Mouse (Mus musculus): ENCODE results near the gene Tsga10ip. TPM values are rescaled to one million over a fixed set of nuclear protein-coding genes. Genes with fewer than 3 reads are reported as not detected.
"Not testable (repeated sequence)": the region's sequence is repeated elsewhere in the genome, so short reads cannot be mapped to it uniquely, and the experiment has no call there.

Tsga10ip gene
- polyA plus RNA-seq, 1 experiment from 2014 or later = not detected

DNA sequence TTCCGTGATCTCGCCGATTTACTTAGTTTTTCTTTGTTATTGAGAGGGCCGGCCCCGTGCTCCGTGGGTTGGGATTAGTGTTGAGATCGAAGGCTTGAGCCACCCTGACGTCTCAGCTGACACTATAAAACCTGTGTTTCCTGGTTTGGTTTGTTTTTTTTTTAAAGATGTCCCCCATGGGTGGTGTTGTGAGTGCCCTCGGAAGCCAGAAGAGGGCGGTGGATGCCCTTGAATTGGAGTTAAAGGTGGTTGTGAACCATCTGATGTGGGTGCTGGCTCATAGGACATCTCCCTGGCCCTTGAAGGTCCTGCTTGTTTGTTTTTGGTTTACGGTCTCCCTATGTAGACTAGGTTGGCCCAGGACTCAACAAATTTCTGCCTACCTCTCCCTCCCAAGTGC is 34.9 kb downstream of the Tsga10ip start:
- H3K27ac ChIP-seq (replicated peaks; ENCODE audit: low read depth, low read length) = peak overlapping the region; percentile 91
- H3K9ac ChIP-seq (replicated peaks; ENCODE audit: low read length) = peak overlapping the region; percentile 79
- H3K4me1 ChIP-seq (ENCODE audit: control insufficient read depth, insufficient read depth, low read length) = peaks cover 15% of the 10 kb centered on the region
- H3K36me3 ChIP-seq (ENCODE audit: control insufficient read depth, insufficient read depth, low read length) = peaks cover 55% of the 10 kb centered on the region
- 14% methylated on average over 11 of the region's 11 CpGs for whole genome bisulfite sequencing
- no peaks in the 10 kb centered on the region for H3K9me3 ChIP-seq (ENCODE audit: control insufficient read depth, low read length)
- ATAC-seq (ENCODE audit: low FRiP score, low TSS enrichment) (no peak), DNase-seq (peak; percentile 8)
- peak overlapping the region; percentile 96 for H3K4me3 ChIP-seq (replicated peaks; ENCODE audit: low read depth, low read length)
- H3K27me3 ChIP-seq (ENCODE audit: control insufficient read depth, insufficient read depth, low read length) = no peaks in the 10 kb centered on the region
- peak overlapping the region; percentile 92 for H3K4me2 ChIP-seq (ENCODE audit: low read length)

GRCm38 (mm10) chr19:5367053-5367359 is 35.3 kb downstream of the Tsga10ip start, which contains the start of gene Banf1:
Banf1 (minus strand) TSS chr19:5367168.
- under 1% methylated on average over 33 of the region's 33 CpGs for WGBS
- H3K9me3 ChIP-seq (ENCODE audit: control insufficient read depth, low read length) = no peaks in the 10 kb centered on the region
- peak within 1 kb of the TSS; percentile 96 for H3K4me3 ChIP-seq (replicated peaks; ENCODE audit: low read depth, low read length)
- peak within 1 kb of the TSS; percentile 79 for H3K9ac ChIP-seq (replicated peaks; ENCODE audit: low read length)
- peaks cover 50% of the 10 kb centered on the region for H3K36me3 ChIP-seq (ENCODE audit: control insufficient read depth, insufficient read depth, low read length)
- peak within 1 kb of the TSS; percentile 91 for H3K27ac ChIP-seq (replicated peaks; ENCODE audit: low read depth, low read length)
- DNase-seq = no peak
- peaks cover 15% of the 10 kb centered on the region for H3K4me1 ChIP-seq (ENCODE audit: control insufficient read depth, insufficient read depth, low read length)
- H3K27me3 ChIP-seq (ENCODE audit: control insufficient read depth, insufficient read depth, low read length) = no peaks in the 10 kb centered on the region
- no peak for ATAC-seq (ENCODE audit: low FRiP score, low TSS enrichment)
- peak within 1 kb of the TSS; percentile 92 for H3K4me2 ChIP-seq (ENCODE audit: low read length)

DNA sequence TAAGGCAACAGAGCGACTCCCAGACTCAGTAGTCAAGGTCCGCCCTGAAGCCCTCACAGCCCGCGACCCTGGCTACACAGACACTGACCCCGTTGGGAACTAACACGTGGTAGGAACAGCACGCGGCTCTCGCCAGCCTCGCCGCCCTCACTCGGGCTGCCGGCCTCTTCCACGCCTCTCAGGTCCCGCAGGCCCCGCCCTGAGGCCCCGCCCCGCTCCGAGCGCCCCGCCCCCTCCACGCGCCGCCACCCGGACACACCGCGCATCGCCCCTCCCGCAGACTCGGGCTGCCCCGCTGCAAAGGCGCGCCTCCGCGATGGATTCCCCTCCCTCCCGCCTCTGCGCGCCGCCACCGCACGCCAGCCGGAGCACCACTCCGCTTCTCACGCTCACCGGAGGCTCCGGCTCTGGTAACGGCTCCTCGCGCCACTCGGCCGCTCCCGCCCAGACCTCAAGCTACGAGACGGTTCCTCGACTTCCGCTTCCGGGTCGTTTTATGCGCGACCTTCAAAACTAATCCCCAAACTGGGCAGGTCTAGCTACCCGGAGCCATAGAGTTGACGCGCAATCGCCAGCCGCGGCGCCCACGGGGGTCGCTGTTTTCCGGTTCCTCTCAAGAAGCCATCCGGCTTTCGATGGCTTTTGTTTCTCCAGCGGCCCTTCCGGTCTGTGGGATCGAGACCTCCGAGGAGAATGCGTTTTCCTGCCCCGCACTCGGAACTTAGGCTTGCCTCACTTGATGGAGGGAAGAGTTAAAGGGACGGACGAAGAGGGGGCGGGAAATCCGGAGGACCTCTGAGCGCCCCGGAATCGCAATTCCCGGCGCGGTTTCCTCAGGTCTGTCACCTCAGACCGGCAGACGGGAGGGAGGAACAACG is 35.9 kb downstream of the Tsga10ip start, which contains the start of gene Eif1ad:
TSS of gene Eif1ad (plus strand) at position 567 of the 878 bp plus-strand sequence.
- DNase-seq (peak; percentile 99), ATAC-seq (ENCODE audit: low FRiP score, low TSS enrichment) (peak; percentile 93)
- Histone ChIP-seq H3K9me3 (ENCODE audit: control insufficient read depth, low read length) (no peaks in the 10 kb centered on the region), H3K36me3 (ENCODE audit: control insufficient read depth, insufficient read depth, low read length) (peaks cover 44% of the 10 kb centered on the region), H3K9ac (replicated peaks; ENCODE audit: low read length) (peak within 1 kb of the TSS; percentile 79), H3K27me3 (ENCODE audit: control insufficient read depth, insufficient read depth, low read length) (no peaks in the 10 kb centered on the region), H3K4me1 (ENCODE audit: control insufficient read depth, insufficient read depth, low read length) (peaks cover 15% of the 10 kb centered on the region), H3K4me2 (ENCODE audit: low read length) (peak within 1 kb of the TSS; percentile 92), H3K4me3 (replicated peaks; ENCODE audit: low read depth, low read length) (peak within 1 kb of the TSS; percentile 96), H3K27ac (replicated peaks; ENCODE audit: low read depth, low read length) (peak within 1 kb of the TSS; percentile 91)
- WGBS = under 1% methylated on average over 87 of the region's 92 CpGs

DNA sequence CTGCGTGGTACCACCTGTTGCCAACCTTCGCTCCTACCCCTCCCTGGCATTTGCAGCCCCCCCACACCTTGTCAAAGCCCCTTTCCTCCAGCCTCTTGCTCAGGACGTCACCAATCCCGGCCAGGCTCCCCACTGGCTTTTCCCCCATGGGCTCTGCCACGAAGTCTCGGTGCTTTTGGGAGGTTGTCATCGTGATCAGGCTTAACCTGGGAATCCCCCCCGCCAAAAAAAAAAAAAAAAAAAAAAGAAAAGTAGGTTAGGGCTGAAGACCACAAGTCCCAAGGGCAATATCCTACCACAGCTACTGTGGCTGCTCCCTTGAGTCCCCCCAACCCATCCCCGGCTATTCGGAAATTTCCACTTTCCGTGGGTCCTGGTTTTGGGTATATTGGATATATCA is 36.6 kb downstream of the Tsga10ip start:
- 20% methylated on average over 11 of the region's 11 CpGs for WGBS
- DNase-seq = no peak
- ATAC-seq (ENCODE audit: low FRiP score, low TSS enrichment) = no peak

GRCm38 (mm10) chr19:5364124-5364523 is 38.2 kb downstream of the Tsga10ip start:
- 92% methylated on average over 2 of the region's 2 CpGs for WGBS
- Histone ChIP-seq H3K4me3 (replicated peaks; ENCODE audit: low read depth, low read length) (no peak overlapping the region), H3K27me3 (ENCODE audit: control insufficient read depth, insufficient read depth, low read length) (no peaks in the 10 kb centered on the region), H3K27ac (replicated peaks; ENCODE audit: low read depth, low read length) (no peak overlapping the region), H3K36me3 (ENCODE audit: control insufficient read depth, insufficient read depth, low read length) (peaks cover 25% of the 10 kb centered on the region), H3K4me1 (ENCODE audit: control insufficient read depth, insufficient read depth, low read length) (peaks cover 15% of the 10 kb centered on the region), H3K9ac (replicated peaks; ENCODE audit: low read length) (no peak overlapping the region), H3K9me3 (ENCODE audit: control insufficient read depth, low read length) (no peaks in the 10 kb centered on the region), H3K4me2 (ENCODE audit: low read length) (no peak overlapping the region)
- DNase-seq (no peak), ATAC-seq (ENCODE audit: low FRiP score, low TSS enrichment) (no peak)

More for the DNA sequence above, 36.6 kb downstream of the Tsga10ip start:
- peak overlapping the region; percentile 96 for H3K4me3 ChIP-seq (replicated peaks; ENCODE audit: low read depth, low read length)
- H3K9ac ChIP-seq (replicated peaks; ENCODE audit: low read length) = peak overlapping the region; percentile 79
- peak overlapping the region; percentile 92 for H3K4me2 ChIP-seq (ENCODE audit: low read length)
- H3K9me3 ChIP-seq (ENCODE audit: control insufficient read depth, low read length) = no peaks in the 10 kb centered on the region
- peaks cover 15% of the 10 kb centered on the region for H3K4me1 ChIP-seq (ENCODE audit: control insufficient read depth, insufficient read depth, low read length)
- H3K36me3 ChIP-seq (ENCODE audit: control insufficient read depth, insufficient read depth, low read length) = peaks cover 40% of the 10 kb centered on the region
- H3K27ac ChIP-seq (replicated peaks; ENCODE audit: low read depth, low read length) = peak overlapping the region; percentile 91
- no peaks in the 10 kb centered on the region for H3K27me3 ChIP-seq (ENCODE audit: control insufficient read depth, insufficient read depth, low read length)

DNA sequence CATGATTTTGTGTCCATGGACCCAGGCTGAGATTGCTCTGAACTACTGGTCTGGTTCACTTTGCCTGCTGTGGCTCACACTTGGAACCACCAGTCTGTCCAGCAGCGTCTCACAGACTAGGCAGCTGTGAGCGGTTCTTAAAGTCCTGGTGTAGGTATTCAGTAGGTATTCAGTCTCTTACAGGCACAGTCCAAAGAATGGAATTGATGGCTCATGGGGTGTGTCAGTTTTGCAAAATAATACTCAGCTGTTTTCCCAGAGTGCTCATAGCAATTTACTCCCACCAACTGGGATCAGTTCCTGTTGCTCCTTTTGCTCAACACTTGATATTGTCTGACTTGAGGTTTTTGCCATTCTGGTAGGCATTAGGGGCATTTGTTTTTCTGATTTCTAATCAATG is 40.1 kb downstream of the Tsga10ip start:
- Histone ChIP-seq H3K4me1 (ENCODE audit: control insufficient read depth, insufficient read depth, low read length) (peaks cover 5% of the 10 kb centered on the region; the same call in 1 of the 2 replicates), H3K4me3 (replicated peaks; ENCODE audit: low read depth, low read length) (no peak overlapping the region), H3K36me3 (ENCODE audit: control insufficient read depth, insufficient read depth, low read length) (peaks cover 15% of the 10 kb centered on the region), H3K27ac (replicated peaks; ENCODE audit: low read depth, low read length) (no peak overlapping the region), H3K4me2 (ENCODE audit: low read length) (no peak overlapping the region), H3K9me3 (ENCODE audit: control insufficient read depth, low read length) (no peaks in the 10 kb centered on the region), H3K9ac (replicated peaks; ENCODE audit: low read length) (no peak overlapping the region), H3K27me3 (ENCODE audit: control insufficient read depth, insufficient read depth, low read length) (no peaks in the 10 kb centered on the region)
- ATAC-seq (ENCODE audit: low FRiP score, low TSS enrichment) (no peak), DNase-seq (no peak)
- WGBS = 89% methylated on average over 2 of the region's 2 CpGs

GRCm38 (mm10) chr19:5356080-5356479 is 46.2 kb downstream of the Tsga10ip start:
- no peak overlapping the region for H3K27ac ChIP-seq (replicated peaks; ENCODE audit: low read depth, low read length)
- no peak for ATAC-seq (ENCODE audit: low FRiP score, low TSS enrichment)
- no peaks in the 10 kb centered on the region for H3K4me1 ChIP-seq (ENCODE audit: control insufficient read depth, insufficient read depth, low read length)
- no peak for DNase-seq
- no peak overlapping the region for H3K4me3 ChIP-seq (replicated peaks; ENCODE audit: low read depth, low read length)
- no peaks in the 10 kb centered on the region for H3K9me3 ChIP-seq (ENCODE audit: control insufficient read depth, low read length)
- H3K36me3 ChIP-seq (ENCODE audit: control insufficient read depth, insufficient read depth, low read length) = no peaks in the 10 kb centered on the region
- H3K9ac ChIP-seq (replicated peaks; ENCODE audit: low read length) = no peak overlapping the region
- WGBS = 40% methylated on average over 1 of the region's 1 CpGs
- H3K27me3 ChIP-seq (ENCODE audit: control insufficient read depth, insufficient read depth, low read length) = no peaks in the 10 kb centered on the region
- H3K4me2 ChIP-seq (ENCODE audit: low read length) = no peak overlapping the region

- no peak for DNase-seq
- Histone ChIP-seq H3K9me3 (ENCODE audit: control insufficient read depth, low read length) (no peaks in the 10 kb centered on the region), H3K27ac (replicated peaks; ENCODE audit: low read depth, low read length) (no peak overlapping the region), H3K4me3 (replicated peaks; ENCODE audit: low read depth, low read length) (no peak overlapping the region), H3K36me3 (ENCODE audit: control insufficient read depth, insufficient read depth, low read length) (no peaks in the 10 kb centered on the region), H3K27me3 (ENCODE audit: control insufficient read depth, insufficient read depth, low read length) (no peaks in the 10 kb centered on the region), H3K4me1 (ENCODE audit: control insufficient read depth, insufficient read depth, low read length) (peaks cover 5% of the 10 kb centered on the region; the same call in 1 of the 2 replicates), H3K9ac (replicated peaks; ENCODE audit: low read length) (no peak overlapping the region; the same call in 1 of the 2 replicates), H3K4me2 (ENCODE audit: low read length) (no peak overlapping the region)
- ATAC-seq (ENCODE audit: low FRiP score, low TSS enrichment) = no peak
- 80% methylated on average over 2 of the region's 2 CpGs for WGBS
Observed at GRCm38 (mm10) chr19:5353609-5354008, 48.7 kb downstream of the Tsga10ip start.

GRCm38 (mm10) chr19:5349502-5349873 is 52.8 kb downstream of the Tsga10ip start, which contains the start of gene Cst6:
Cst6 (minus strand) TSS chr19:5349574.
- H3K9me3 ChIP-seq (ENCODE audit: control insufficient read depth, low read length); H3K4me1 ChIP-seq (ENCODE audit: control insufficient read depth, insufficient read depth, low read length); DNase-seq; H3K27ac ChIP-seq (replicated peaks; ENCODE audit: low read depth, low read length); H3K36me3 ChIP-seq (ENCODE audit: control insufficient read depth, insufficient read depth, low read length); H3K27me3 ChIP-seq (ENCODE audit: control insufficient read depth, insufficient read depth, low read length); ATAC-seq (ENCODE audit: low FRiP score, low TSS enrichment): not testable (repeated sequence)
- Histone ChIP-seq H3K9ac (replicated peaks; ENCODE audit: low read length) (peak within 1 kb of the TSS; percentile 64), H3K4me3 (replicated peaks; ENCODE audit: low read depth, low read length) (peak within 1 kb of the TSS; percentile 34), H3K4me2 (ENCODE audit: low read length) (peak within 1 kb of the TSS; percentile 60)
- 63% methylated on average over 6 of the region's 6 CpGs for WGBS
